Mouse (Mus musculus): ENCODE data around the gene Erbb3.

- TF ChIP-seq POLR2A (IDR thresholded peaks at IDR 0.05; ENCODE audit: borderline replicate concordance, control insufficient read depth, low read depth, low read length) (no peak), CTCF (IDR thresholded peaks at IDR 0.05; ENCODE audit: control insufficient read depth, insufficient read depth, low read length) (no peak)
Observed at GRCm38 (mm10) chr10:128544674-128545569, 44.5 kb downstream of the Erbb3 start.
